Mouse (Mus musculus) cerebellum, adult 2 months (tissue): ENCODE measurements around the gene Elmsan1. TPM values are rescaled to one million over a fixed set of nuclear protein-coding genes. Genes with fewer than 3 reads are reported as not detected.
A peak's percentile ranks its signal among the peaks of the same experiment; 100 is the strongest.

Experiments used
- DNase-seq, 2 experiments: peaks; one replicate each; pipeline ENCODE4 v3.0.0; 2021
- H3K27ac ChIP-seq: fragments of 200-500 bp; 2 replicates; pipeline ENCODE4 v1.5.1; 2012; ENCODE audit warnings: low read length, control low read depth, inconsistent platforms; ENCODE audit not compliant: insufficient read depth
- H3K27me3 ChIP-seq: fragments of 200-500 bp; 2 replicates; pipeline ENCODE4 v1.6.1; 2012; ENCODE audit warnings: inconsistent platforms, mild to moderate bottlenecking, low read length, moderate library complexity; ENCODE audit not compliant: control insufficient read depth, insufficient read depth
- H3K4me1 ChIP-seq: fragments of 200-500 bp; 2 replicates; pipeline ENCODE4 v1.6.1; 2011; ENCODE audit warnings: low read length; ENCODE audit not compliant: control insufficient read depth, insufficient read depth
- H3K4me3 ChIP-seq: fragments of 200-500 bp; replicated peaks from 2 replicates; pipeline ENCODE3; 2011; ENCODE audit warnings: mild to moderate bottlenecking, low read depth, low read length, control low read depth; ENCODE audit not compliant: insufficient read depth
- CTCF ChIP-seq: fragments of 200-500 bp; IDR thresholded peaks from 2 replicates; pipeline ENCODE4 v1.5.1; 2011; ENCODE audit warnings: low read depth, mild to moderate bottlenecking, control low read depth, low read length, moderate library complexity, borderline replicate concordance; ENCODE audit not compliant: insufficient read depth
- POLR2A ChIP-seq: fragments of 200-500 bp; IDR thresholded peaks from 2 replicates; pipeline ENCODE4 v1.6.1; 2011; ENCODE audit warnings: low read length, control low read depth, borderline replicate concordance; ENCODE audit not compliant: insufficient read depth
- WGBS: fragments of 180-500 bp; shearing (Covaris S2); methylation state at CpG from one replicate; pipeline ENCODE4 v1.1.7; 2018; 5-methylcytosine and 5-hydroxymethylcytosine counted together
- polyA plus RNA-seq: library from polyadenylated mRNA; depleted of rRNA; stranded (reverse); fragments of >200 nt; gene quantifications from 2 replicates; pipeline ENCODE4 v1.2.3, GENCODE M21; 2012

The Elmsan1 gene
- polyA plus RNA-seq, 1 experiment: 8.4 TPM

DNA sequence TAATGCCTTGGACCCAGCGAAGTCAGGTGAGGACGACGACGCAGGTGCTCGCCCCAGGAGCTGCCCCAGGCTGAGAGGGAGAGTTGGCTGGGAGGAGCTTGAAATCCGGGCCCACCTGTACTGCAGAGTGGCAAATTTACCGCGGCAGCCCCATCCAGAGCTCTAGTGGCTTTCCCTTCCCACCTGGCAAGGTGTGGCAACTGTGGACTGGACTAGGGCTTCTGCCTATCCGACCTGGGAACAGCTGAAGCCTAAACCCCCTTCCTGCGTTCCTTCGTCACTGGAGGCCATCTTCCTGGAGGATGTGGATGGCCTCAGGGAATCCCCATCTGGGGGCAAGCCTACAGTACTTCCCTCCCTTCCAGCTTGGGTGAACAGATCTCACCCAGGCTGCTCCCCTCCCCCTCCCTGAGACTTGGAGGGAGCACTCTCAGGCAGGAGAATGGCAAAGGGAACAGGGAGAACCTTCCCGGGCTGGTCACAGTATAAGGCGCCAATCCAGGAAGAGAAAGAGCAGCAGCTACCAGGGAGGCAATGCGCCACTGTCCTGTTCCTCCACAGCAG lies 29.7 kb downstream of the Elmsan1 start:
- Histone ChIP-seq H3K27ac (peak overlapping the region; percentile 59), H3K4me3 (no peak overlapping the region), H3K4me1 (peaks cover 37% of the 10 kb centered on the region), H3K27me3 (no peaks in the 10 kb centered on the region)
- WGBS: 67% methylated on average over 14 of the region's 14 CpGs
- TF ChIP-seq POLR2A (no peak), CTCF (no peak)
- DNase-seq: peak in 1 of 2 experiments; percentile 31

DNA sequence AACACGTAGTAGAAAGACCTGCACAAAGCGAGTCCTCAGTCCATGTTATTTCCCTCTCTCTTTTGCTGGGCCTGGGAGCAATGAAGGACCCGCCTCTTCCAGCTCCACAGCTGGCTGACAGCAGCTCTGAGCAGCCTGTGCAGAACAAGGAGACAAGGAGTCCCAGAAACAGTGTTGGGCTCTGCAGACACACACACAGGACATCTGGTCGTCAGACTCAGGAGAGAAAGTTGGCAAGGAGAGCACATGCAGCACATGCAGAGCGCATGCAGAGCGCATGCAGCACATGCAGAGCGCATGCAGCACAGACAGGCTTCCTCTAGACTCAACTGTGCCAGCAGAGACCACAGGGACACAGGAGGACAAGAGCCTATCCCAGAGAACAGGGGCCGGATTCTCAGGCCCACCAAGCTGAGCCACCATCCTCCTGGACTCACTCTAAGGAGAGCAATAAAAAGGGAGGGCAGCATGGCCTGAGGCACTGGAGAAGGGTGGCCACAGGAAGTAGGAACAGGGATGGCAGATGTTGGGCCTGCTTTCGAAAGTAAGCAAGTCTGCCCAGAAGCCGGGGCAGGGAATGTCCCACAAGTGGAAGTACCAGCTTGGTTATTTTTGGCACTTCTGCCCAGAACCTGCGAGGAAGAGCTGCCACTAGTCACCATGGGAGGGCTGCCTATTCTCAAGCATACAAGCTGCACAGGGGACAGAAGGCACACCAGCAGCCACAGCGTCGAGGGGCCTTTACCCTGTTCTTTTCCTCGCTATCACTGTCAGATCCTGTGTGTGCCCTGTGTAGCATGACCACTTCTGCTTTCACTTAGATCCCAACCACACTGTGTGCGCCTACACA lies 30.7 kb downstream of the Elmsan1 start:
- no peak for TF ChIP-seq CTCF
- no peak for TF ChIP-seq POLR2A
- Histone ChIP-seq H3K27ac (peak overlapping the region; percentile 59), H3K27me3 (no peaks in the 10 kb centered on the region), H3K4me3 (no peak overlapping the region), H3K4me1 (peaks cover 37% of the 10 kb centered on the region)
- peak; percentile 55 to 71 for DNase-seq
- 42% methylated on average over 14 of the region's 15 CpGs for WGBS

DNA sequence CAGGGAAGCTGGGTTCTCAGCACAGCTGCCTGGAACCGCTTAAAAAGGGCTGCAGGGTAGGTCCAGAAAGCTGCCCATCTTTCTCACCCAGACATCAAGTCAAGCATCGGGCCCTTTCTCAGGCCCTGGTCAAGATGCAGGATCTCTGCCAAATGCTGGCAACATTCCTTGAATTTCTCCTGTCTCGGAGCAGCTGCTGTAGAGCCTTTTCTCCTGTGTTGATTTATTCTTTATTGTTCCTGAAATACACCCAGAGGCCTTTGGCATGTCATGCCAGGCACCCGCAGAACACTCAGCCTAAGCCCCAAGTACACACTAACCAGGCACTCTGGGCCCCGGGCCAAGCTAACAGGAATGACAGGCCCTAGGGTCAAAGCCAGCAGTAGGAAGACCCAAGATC lies 31.7 kb downstream of the Elmsan1 start:
- no peak overlapping the region for H3K27ac ChIP-seq
- no peak overlapping the region for H3K4me3 ChIP-seq
- H3K27me3 ChIP-seq: no peaks in the 10 kb centered on the region
- TF ChIP-seq CTCF (no peak), POLR2A (no peak)
- H3K4me1 ChIP-seq: peaks cover 37% of the 10 kb centered on the region
- WGBS: 16% methylated on average over 5 of the region's 5 CpGs
- DNase-seq: peak; percentile 50 to 55

DNA sequence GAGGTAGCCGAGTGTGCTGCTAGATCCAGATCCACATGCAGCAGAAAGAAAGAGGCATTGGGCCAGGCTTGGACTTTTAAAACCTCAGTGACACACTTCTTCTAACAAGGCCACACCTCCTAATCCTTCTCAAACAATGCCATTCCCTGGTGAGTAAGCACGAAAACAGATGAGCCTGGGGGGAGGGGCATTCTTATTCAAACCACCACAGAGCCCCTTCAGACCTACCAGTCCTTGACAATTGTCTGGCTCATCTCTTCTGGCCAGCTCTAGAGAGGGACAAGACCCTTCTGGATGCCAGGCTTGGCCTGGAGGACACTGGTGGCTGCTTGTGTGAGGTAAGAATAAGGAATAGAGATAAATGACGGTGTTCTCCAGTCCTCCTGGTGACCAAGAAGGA lies 32.1 kb downstream of the Elmsan1 start:
- Histone ChIP-seq H3K27ac (no peak overlapping the region), H3K4me1 (peaks cover 41% of the 10 kb centered on the region), H3K27me3 (no peaks in the 10 kb centered on the region), H3K4me3 (no peak overlapping the region)
- DNase-seq: no peak
- TF ChIP-seq POLR2A (no peak), CTCF (no peak)
- 78% methylated on average over 3 of the region's 3 CpGs for WGBS

DNA sequence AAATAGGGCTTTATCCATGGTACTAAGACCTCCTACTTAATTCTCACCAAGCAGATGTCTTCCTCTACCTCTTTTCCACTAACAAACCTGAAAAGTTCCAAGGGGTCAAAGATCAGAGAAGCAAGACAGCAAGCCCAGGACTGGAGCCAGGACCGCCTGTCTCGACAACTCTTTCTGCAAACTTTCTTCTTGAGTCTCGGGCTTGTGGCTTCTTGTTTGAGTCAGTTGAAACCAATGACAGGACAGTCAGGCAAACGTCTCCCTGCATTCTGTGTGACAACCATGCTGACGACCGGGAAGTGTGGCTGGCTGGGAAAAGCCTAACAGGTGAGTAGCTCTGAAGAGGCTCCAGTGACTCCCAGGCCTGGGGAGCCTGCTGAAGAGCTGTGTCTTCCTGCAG lies 33.1 kb downstream of the Elmsan1 start:
- 84% methylated on average over 6 of the region's 6 CpGs for WGBS
- H3K27ac ChIP-seq: no peak overlapping the region
- no peak for TF ChIP-seq CTCF
- no peak for TF ChIP-seq POLR2A
- H3K27me3 ChIP-seq: no peaks in the 10 kb centered on the region
- peaks cover 50% of the 10 kb centered on the region for H3K4me1 ChIP-seq
- DNase-seq: peak in 1 of 2 experiments; percentile 13
- no peak overlapping the region for H3K4me3 ChIP-seq

DNA sequence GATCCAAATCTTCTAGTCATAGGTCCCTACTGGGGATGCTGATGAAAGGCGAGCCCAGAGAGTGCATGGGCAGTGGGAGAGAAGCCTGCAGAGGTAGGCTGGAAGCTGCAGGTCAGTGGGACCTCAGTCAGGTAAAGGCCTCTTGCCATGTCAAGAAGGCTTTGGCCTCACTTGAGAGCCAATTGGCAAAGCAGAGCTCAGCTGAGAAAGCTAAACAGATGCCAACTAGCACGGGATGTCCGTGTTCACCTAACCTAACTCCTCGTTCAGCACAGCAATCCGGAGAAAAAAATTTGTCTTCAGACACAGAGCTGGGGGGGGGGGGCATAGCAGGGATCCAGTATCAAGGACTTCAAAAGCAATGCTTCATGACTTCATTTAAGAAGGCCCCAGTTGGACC lies 33.7 kb downstream of the Elmsan1 start:
- no peak overlapping the region for H3K4me3 ChIP-seq
- peak; percentile 27 to 42 for DNase-seq
- H3K4me1 ChIP-seq: peaks cover 53% of the 10 kb centered on the region
- WGBS: 12% methylated on average over 5 of the region's 5 CpGs
- H3K27me3 ChIP-seq: no peaks in the 10 kb centered on the region
- TF ChIP-seq POLR2A (no peak), CTCF (no peak)
- no peak overlapping the region for H3K27ac ChIP-seq

DNA sequence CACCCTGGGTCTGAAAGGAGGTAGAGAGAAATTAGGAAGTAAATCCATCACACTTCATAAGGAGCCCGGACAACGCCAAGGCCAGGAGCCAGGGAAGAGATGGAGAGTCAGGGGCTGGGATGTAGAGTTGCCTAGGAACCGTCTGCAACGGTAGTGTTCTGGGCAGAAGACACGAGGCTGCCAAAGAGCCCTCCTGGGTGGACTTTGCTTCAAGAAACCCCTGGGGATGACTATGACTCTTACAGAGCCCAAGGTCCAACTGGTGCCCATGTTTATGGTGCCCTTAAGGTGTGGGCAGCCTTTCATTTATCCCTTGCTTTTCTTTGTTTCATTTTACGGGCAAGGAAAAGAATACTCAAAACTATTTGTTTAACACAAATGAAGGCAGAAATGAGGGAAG lies 36.7 kb downstream of the Elmsan1 start:
- no peak for TF ChIP-seq CTCF
- TF ChIP-seq POLR2A: no peak
- Histone ChIP-seq H3K27me3 (no peaks in the 10 kb centered on the region), H3K4me3 (no peak overlapping the region), H3K4me1 (peaks cover 37% of the 10 kb centered on the region), H3K27ac (no peak overlapping the region)
- DNase-seq: no peak
- WGBS: 59% methylated on average over 6 of the region's 6 CpGs

DNA sequence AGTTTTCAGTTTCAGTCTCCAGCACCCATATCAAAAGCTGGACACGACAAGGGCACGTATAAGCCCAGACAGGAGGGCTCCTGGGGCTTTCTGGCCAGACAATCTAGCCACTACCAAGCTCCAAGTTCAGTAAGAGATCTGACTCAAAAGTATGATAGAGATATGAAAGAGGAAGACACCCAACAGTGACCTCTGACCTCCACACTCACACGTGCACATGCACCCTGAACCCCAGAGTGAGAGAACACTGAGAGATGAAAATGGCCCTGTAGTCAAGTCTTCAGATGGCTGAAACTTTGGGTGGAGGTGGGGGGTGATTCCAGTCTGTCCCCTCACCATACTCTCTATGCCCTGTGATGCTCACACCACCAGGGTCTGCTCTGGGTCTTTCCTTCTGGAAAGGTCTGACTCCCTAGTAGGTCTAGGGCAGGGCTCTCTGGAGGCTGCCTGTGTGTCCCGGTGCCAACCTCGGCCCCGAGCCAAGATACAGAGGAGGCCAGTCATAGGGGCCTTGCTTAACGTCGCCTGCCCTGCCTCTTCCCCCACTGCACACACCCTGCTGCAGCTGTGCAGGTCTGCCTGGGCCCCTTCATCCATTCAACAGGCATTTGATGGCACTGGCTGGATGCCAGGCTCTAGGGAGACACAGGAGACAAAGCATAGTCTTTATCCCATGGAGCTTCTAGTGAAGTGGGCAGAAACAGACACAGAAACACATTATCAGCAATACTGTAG lies 37.8 kb downstream of the Elmsan1 start:
- 25% methylated on average over 8 of the region's 8 CpGs for WGBS
- H3K4me3 ChIP-seq: no peak overlapping the region
- TF ChIP-seq POLR2A (no peak), CTCF (no peak)
- H3K27ac ChIP-seq: no peak overlapping the region
- DNase-seq: peak; percentile 57 to 58
- no peaks in the 10 kb centered on the region for H3K27me3 ChIP-seq
- peaks cover 41% of the 10 kb centered on the region for H3K4me1 ChIP-seq
